Mouse (Mus musculus): Measurements from ENCODE around the gene Clec1a. TPM values are rescaled to one million over a fixed set of nuclear protein-coding genes. Genes with fewer than 3 reads are reported as not detected.

Clec1a gene
- polyA plus RNA-seq, 1 experiment from 2014 or later, result 1.5 TPM

GRCm38 (mm10) chr6:129423734-129424072 is 28.1 kb downstream of the Clec1a start:
- Histone ChIP-seq H3K9ac (replicated peaks; ENCODE audit: low read length) (no peak overlapping the region), H3K9me3 (replicated peaks; ENCODE audit: control insufficient read depth, low read length) (no peaks in the 10 kb centered on the region), H3K4me2 (ENCODE audit: low read depth, low read length) (no peak overlapping the region), H3K27me3 (ENCODE audit: control insufficient read depth, insufficient read depth, low read length) (no peaks in the 10 kb centered on the region), H3K4me1 (ENCODE audit: control insufficient read depth, insufficient read depth, low read length) (no peaks in the 10 kb centered on the region), H3K36me3 (replicated peaks; ENCODE audit: control insufficient read depth, insufficient read depth, low read depth, low read length) (no peaks in the 10 kb centered on the region), H3K4me3 (ENCODE audit: low read depth, low read length) (no peak overlapping the region), H3K27ac (replicated peaks; ENCODE audit: low read depth, low read length) (no peak overlapping the region)
- ATAC-seq (replicated peaks; ENCODE audit: insufficient number of reproducible peaks, low FRiP score, low TSS enrichment, low read depth), result peak; percentile 59; the same call in 1 of the 2 replicates
- DNase-seq (ENCODE audit: low spot score), result peak; percentile 71
- 26% methylated on average over 1 of the region's 1 CpGs for WGBS

GRCm38 (mm10) chr6:129423040-129423733 is 28.6 kb downstream of the Clec1a start:
- no peak for ATAC-seq (replicated peaks; ENCODE audit: insufficient number of reproducible peaks, low FRiP score, low TSS enrichment, low read depth)
- H3K9ac ChIP-seq (replicated peaks; ENCODE audit: low read length), result no peak overlapping the region
- H3K4me3 ChIP-seq (ENCODE audit: low read depth, low read length), result no peak overlapping the region
- no peaks in the 10 kb centered on the region for H3K4me1 ChIP-seq (ENCODE audit: control insufficient read depth, insufficient read depth, low read length)
- DNase-seq (ENCODE audit: low spot score), result no peak
- WGBS, result 75% methylated on average over 4 of the region's 4 CpGs
- H3K4me2 ChIP-seq (ENCODE audit: low read depth, low read length), result no peak overlapping the region
- H3K27me3 ChIP-seq (ENCODE audit: control insufficient read depth, insufficient read depth, low read length), result no peaks in the 10 kb centered on the region
- no peaks in the 10 kb centered on the region for H3K36me3 ChIP-seq (replicated peaks; ENCODE audit: control insufficient read depth, insufficient read depth, low read depth, low read length)
- H3K9me3 ChIP-seq (replicated peaks; ENCODE audit: control insufficient read depth, low read length), result no peaks in the 10 kb centered on the region
- no peak overlapping the region for H3K27ac ChIP-seq (replicated peaks; ENCODE audit: low read depth, low read length)

- ATAC-seq (replicated peaks; ENCODE audit: insufficient number of reproducible peaks, low FRiP score, low TSS enrichment, low read depth) (no peak), DNase-seq (ENCODE audit: low spot score) (no peak)
- H3K27me3 ChIP-seq (ENCODE audit: control insufficient read depth, insufficient read depth, low read length), result no peaks in the 10 kb centered on the region
- no peak overlapping the region for H3K27ac ChIP-seq (replicated peaks; ENCODE audit: low read depth, low read length)
- WGBS, result 89% methylated on average over 3 of the region's 3 CpGs
- no peak overlapping the region for H3K4me2 ChIP-seq (ENCODE audit: low read depth, low read length)
- H3K4me1 ChIP-seq (ENCODE audit: control insufficient read depth, insufficient read depth, low read length), result no peaks in the 10 kb centered on the region
- no peaks in the 10 kb centered on the region for H3K36me3 ChIP-seq (replicated peaks; ENCODE audit: control insufficient read depth, insufficient read depth, low read depth, low read length)
- no peaks in the 10 kb centered on the region for H3K9me3 ChIP-seq (replicated peaks; ENCODE audit: control insufficient read depth, low read length)
- H3K4me3 ChIP-seq (ENCODE audit: low read depth, low read length), result no peak overlapping the region
- H3K9ac ChIP-seq (replicated peaks; ENCODE audit: low read length), result no peak overlapping the region
These were observed 29.5 kb downstream of the Clec1a start for GRCm38 (mm10) chr6:129422311-129422710.

- H3K27me3 ChIP-seq (ENCODE audit: control insufficient read depth, insufficient read depth, low read length), result no peaks in the 10 kb centered on the region
- H3K36me3 ChIP-seq (replicated peaks; ENCODE audit: control insufficient read depth, insufficient read depth, low read depth, low read length), result no peaks in the 10 kb centered on the region
- no peak overlapping the region for H3K4me2 ChIP-seq (ENCODE audit: low read depth, low read length)
- no peak overlapping the region for H3K4me3 ChIP-seq (ENCODE audit: low read depth, low read length)
- DNase-seq (ENCODE audit: low spot score), result no peak
- no peak for ATAC-seq (replicated peaks; ENCODE audit: insufficient number of reproducible peaks, low FRiP score, low TSS enrichment, low read depth)
- no peak overlapping the region for H3K27ac ChIP-seq (replicated peaks; ENCODE audit: low read depth, low read length)
- no peak overlapping the region for H3K9ac ChIP-seq (replicated peaks; ENCODE audit: low read length)
- H3K9me3 ChIP-seq (replicated peaks; ENCODE audit: control insufficient read depth, low read length), result no peaks in the 10 kb centered on the region
- 79% methylated on average over 1 of the region's 1 CpGs for WGBS
- H3K4me1 ChIP-seq (ENCODE audit: control insufficient read depth, insufficient read depth, low read length), result no peaks in the 10 kb centered on the region
These were observed 37.6 kb downstream of the Clec1a start for GRCm38 (mm10) chr6:129414177-129414576.

- ATAC-seq (replicated peaks; ENCODE audit: insufficient number of reproducible peaks, low FRiP score, low TSS enrichment, low read depth), result no peak
These were observed 43.2 kb downstream of the Clec1a start, which contains the start of gene Clec9a for GRCm38 (mm10) chr6:129408562-129408961. Gene Clec9a (plus strand): TSS chr6:129408862.

GRCm38 (mm10) chr6:129407324-129407723 is 44.5 kb downstream of the Clec1a start:
- no peak overlapping the region for H3K4me3 ChIP-seq (ENCODE audit: low read depth, low read length)
- no peaks in the 10 kb centered on the region for H3K4me1 ChIP-seq (ENCODE audit: control insufficient read depth, insufficient read depth, low read length)
- DNase-seq (ENCODE audit: low spot score) (no peak), ATAC-seq (replicated peaks; ENCODE audit: insufficient number of reproducible peaks, low FRiP score, low TSS enrichment, low read depth) (no peak)
- no peak overlapping the region for H3K27ac ChIP-seq (replicated peaks; ENCODE audit: low read depth, low read length)
- no peaks in the 10 kb centered on the region for H3K9me3 ChIP-seq (replicated peaks; ENCODE audit: control insufficient read depth, low read length)
- no peak overlapping the region for H3K9ac ChIP-seq (replicated peaks; ENCODE audit: low read length)
- no peaks in the 10 kb centered on the region for H3K36me3 ChIP-seq (replicated peaks; ENCODE audit: control insufficient read depth, insufficient read depth, low read depth, low read length)
- H3K27me3 ChIP-seq (ENCODE audit: control insufficient read depth, insufficient read depth, low read length), result no peaks in the 10 kb centered on the region
- no peak overlapping the region for H3K4me2 ChIP-seq (ENCODE audit: low read depth, low read length)
- 44% methylated on average over 2 of the region's 2 CpGs for WGBS

More at GRCm38 (mm10) chr6:129408562-129408961, 43.2 kb downstream of the Clec1a start, which contains the start of gene Clec9a:
- H3K9me3 ChIP-seq (replicated peaks; ENCODE audit: control insufficient read depth, low read length), result no peaks in the 10 kb centered on the region
- no peaks in the 10 kb centered on the region for H3K4me1 ChIP-seq (ENCODE audit: control insufficient read depth, insufficient read depth, low read length)
- WGBS, result 95% methylated on average over 2 of the region's 2 CpGs
- no peak within 1 kb of the TSS for H3K4me3 ChIP-seq (ENCODE audit: low read depth, low read length)
- no peak for DNase-seq (ENCODE audit: low spot score)
- no peaks in the 10 kb centered on the region for H3K27me3 ChIP-seq (ENCODE audit: control insufficient read depth, insufficient read depth, low read length)
- H3K4me2 ChIP-seq (ENCODE audit: low read depth, low read length), result no peak within 1 kb of the TSS
- H3K36me3 ChIP-seq (replicated peaks; ENCODE audit: control insufficient read depth, insufficient read depth, low read depth, low read length), result no peaks in the 10 kb centered on the region
- H3K27ac ChIP-seq (replicated peaks; ENCODE audit: low read depth, low read length), result no peak within 1 kb of the TSS
- H3K9ac ChIP-seq (replicated peaks; ENCODE audit: low read length), result no peak within 1 kb of the TSS

- H3K4me3 ChIP-seq (ENCODE audit: low read depth, low read length), result no peak overlapping the region
- H3K9ac ChIP-seq (replicated peaks; ENCODE audit: low read length), result no peak overlapping the region
- no peak overlapping the region for H3K4me2 ChIP-seq (ENCODE audit: low read depth, low read length)
- no peaks in the 10 kb centered on the region for H3K9me3 ChIP-seq (replicated peaks; ENCODE audit: control insufficient read depth, low read length)
- no peak for DNase-seq (ENCODE audit: low spot score)
- H3K4me1 ChIP-seq (ENCODE audit: control insufficient read depth, insufficient read depth, low read length), result no peaks in the 10 kb centered on the region
- ATAC-seq (replicated peaks; ENCODE audit: insufficient number of reproducible peaks, low FRiP score, low TSS enrichment, low read depth), result no peak
- no peak overlapping the region for H3K27ac ChIP-seq (replicated peaks; ENCODE audit: low read depth, low read length)
- H3K27me3 ChIP-seq (ENCODE audit: control insufficient read depth, insufficient read depth, low read length), result no peaks in the 10 kb centered on the region
- H3K36me3 ChIP-seq (replicated peaks; ENCODE audit: control insufficient read depth, insufficient read depth, low read depth, low read length), result no peaks in the 10 kb centered on the region
These were observed 45.8 kb downstream of the Clec1a start for GRCm38 (mm10) chr6:129405999-129406398.

GRCm38 (mm10) chr6:129403391-129403790 is 48.4 kb downstream of the Clec1a start:
- DNase-seq (ENCODE audit: low spot score), result no peak
- no peak for ATAC-seq (replicated peaks; ENCODE audit: insufficient number of reproducible peaks, low FRiP score, low TSS enrichment, low read depth)
- Histone ChIP-seq H3K36me3 (replicated peaks; ENCODE audit: control insufficient read depth, insufficient read depth, low read depth, low read length) (no peaks in the 10 kb centered on the region), H3K27me3 (ENCODE audit: control insufficient read depth, insufficient read depth, low read length) (no peaks in the 10 kb centered on the region), H3K4me2 (ENCODE audit: low read depth, low read length) (no peak overlapping the region), H3K4me1 (ENCODE audit: control insufficient read depth, insufficient read depth, low read length) (no peaks in the 10 kb centered on the region), H3K9me3 (replicated peaks; ENCODE audit: control insufficient read depth, low read length) (no peaks in the 10 kb centered on the region), H3K27ac (replicated peaks; ENCODE audit: low read depth, low read length) (no peak overlapping the region), H3K9ac (replicated peaks; ENCODE audit: low read length) (no peak overlapping the region), H3K4me3 (ENCODE audit: low read depth, low read length) (no peak overlapping the region)
- WGBS, result 86% methylated on average over 6 of the region's 6 CpGs
